Mouse (Mus musculus) ES-Bruce4 (cell line): Measurements from ENCODE around the gene Grm5.

Experiments used
- CTCF ChIP-seq: IDR thresholded peaks from one replicate; pipeline ENCODE4 v1.8.1; 2011; ENCODE audit warnings: low read depth, low read length
- POLR2A ChIP-seq: IDR thresholded peaks from one replicate; pipeline ENCODE4 v1.8.1; 2011; ENCODE audit warnings: low read length; ENCODE audit not compliant: insufficient read depth

- TF ChIP-seq POLR2A, result no peak
- no peak for TF ChIP-seq CTCF
Observed at GRCm38 (mm10) chr7:87788963-87789362, 205.0 kb downstream of the Grm5 start.
